Mouse (Mus musculus) liver, embryonic 12.5 days (tissue): Measurements from ENCODE around the gene Med10. TPM values are rescaled to one million over a fixed set of nuclear protein-coding genes. Genes with fewer than 3 reads are reported as not detected.

Experiments used
- ATAC-seq: fragments of 200-750 bp; cut with Nextera tagmentation; 2 replicates; pipeline ENCODE4 v1.8.0; 2017; ENCODE audit warnings: moderate number of reproducible peaks, mild to moderate bottlenecking, moderate library complexity
- H3K27ac ChIP-seq: fragments of 300-500 bp; sonication (generic); 2 replicates; pipeline ENCODE4 v1.5.1; 2016; ENCODE audit warnings: mild to moderate bottlenecking
- H3K27me3 ChIP-seq: fragments of 300-500 bp; sonication (generic); replicated peaks from 2 replicates; pipeline ENCODE4 v1.6.1; 2016; ENCODE audit warnings: mild to moderate bottlenecking, moderate library complexity
- H3K36me3 ChIP-seq: fragments of 300-500 bp; sonication (generic); 2 replicates; pipeline ENCODE4 v1.6.1; 2016; ENCODE audit warnings: mild to moderate bottlenecking, moderate library complexity
- H3K4me1 ChIP-seq: fragments of 300-500 bp; sonication (generic); 2 replicates; pipeline ENCODE4 v1.6.1; 2016
- H3K4me2 ChIP-seq: fragments of 300-500 bp; sonication (generic); 2 replicates; pipeline ENCODE4 v1.6.1; 2016; ENCODE audit warnings: mild to moderate bottlenecking, moderate library complexity
- H3K4me3 ChIP-seq: fragments of 300-500 bp; sonication (generic); 2 replicates; pipeline ENCODE4 v1.5.1; 2016; ENCODE audit warnings: mild to moderate bottlenecking, moderate library complexity
- H3K9ac ChIP-seq: fragments of 300-500 bp; sonication (generic); 2 replicates; pipeline ENCODE4 v1.6.1; 2016; ENCODE audit warnings: mild to moderate bottlenecking, moderate library complexity
- H3K9me3 ChIP-seq: fragments of 300-500 bp; sonication (generic); replicated peaks from 2 replicates; pipeline ENCODE4 v1.6.1; 2016; ENCODE audit warnings: mild to moderate bottlenecking, moderate library complexity
- WGBS: fragments of 180-500 bp; shearing (Covaris S2); methylation state at CpG from one replicate; pipeline ENCODE4 v1.1.7; 2016; ENCODE audit not compliant: insufficient replicate concordance; 5-methylcytosine and 5-hydroxymethylcytosine counted together
- polyA plus RNA-seq: library from polyadenylated mRNA; unstranded; fragments of >200 nt; fragmentation: Nextera tagmentation; extraction: Ambion mirVana; gene quantifications from 2 replicates; pipeline ENCODE4 v1.2.1, GENCODE M21; 2016

Med10 gene
- polyA plus RNA-seq: 70.5 and 72.1 TPM in 2 replicates

DNA sequence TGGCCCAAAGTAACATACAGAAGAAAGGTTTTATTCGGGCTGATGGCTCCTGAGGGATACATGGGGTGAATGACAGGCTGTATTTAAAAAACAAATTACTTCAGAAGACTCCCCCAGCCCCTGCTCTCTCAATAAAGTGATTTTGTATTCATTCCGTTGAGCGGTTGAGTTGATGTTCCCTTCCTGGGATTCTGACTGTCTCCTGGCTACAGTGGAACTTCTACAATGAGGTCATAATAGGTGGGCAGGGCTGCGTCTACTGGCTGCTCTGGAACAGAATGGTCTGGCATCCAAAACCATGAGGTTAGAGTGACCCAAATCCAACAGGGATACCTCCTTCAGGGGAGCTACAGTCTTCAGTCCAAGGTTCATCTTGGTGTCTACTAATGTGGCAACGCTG lies at the start of gene Med10:
Med10 (plus strand) TSS at position 301 of the 400 bp plus-strand sequence.
- Histone ChIP-seq H3K4me3 (no peak within 1 kb of the TSS), H3K9ac (no peak within 1 kb of the TSS), H3K27ac (no peak within 1 kb of the TSS), H3K4me1 (no peaks in the 10 kb centered on the region), H3K36me3 (no peaks in the 10 kb centered on the region), H3K27me3 (0 out of 2 replicates have a peak, but pooled peaks cover 6% of the 10 kb centered on the region), H3K9me3 (no peaks in the 10 kb centered on the region), H3K4me2 (no peak within 1 kb of the TSS)
- 67% methylated on average over 5 of the region's 5 CpGs for WGBS
- no peak for ATAC-seq

DNA sequence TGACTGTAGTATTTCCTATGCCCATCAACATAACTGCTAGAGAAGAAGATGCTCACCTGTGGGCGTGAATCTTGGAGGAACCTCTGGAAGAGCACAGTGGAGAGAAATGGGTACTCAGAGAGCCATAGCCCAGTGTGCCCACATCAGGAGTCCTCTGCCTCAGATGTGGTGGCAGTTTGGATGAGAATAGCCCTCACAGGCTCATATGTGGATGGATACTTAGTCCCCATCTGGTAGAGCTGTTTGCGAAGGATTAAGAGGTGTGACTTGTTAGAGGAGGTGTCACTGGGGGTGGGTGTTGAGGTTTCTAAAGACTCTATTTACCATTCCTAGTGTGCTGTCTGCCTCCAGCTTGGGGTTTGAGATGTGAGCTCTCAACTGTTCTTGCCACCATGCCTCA lies 49.3 kb upstream of the Med10 start:
- no peak overlapping the region for H3K27ac ChIP-seq
- no peaks in the 10 kb centered on the region for H3K9me3 ChIP-seq
- H3K4me1 ChIP-seq: no peaks in the 10 kb centered on the region
- H3K27me3 ChIP-seq: no peaks in the 10 kb centered on the region
- H3K9ac ChIP-seq: no peak overlapping the region
- ATAC-seq: no peak
- no peak overlapping the region for H3K4me3 ChIP-seq
- no peaks in the 10 kb centered on the region for H3K36me3 ChIP-seq
- 39% methylated on average over 2 of the region's 2 CpGs for WGBS
- H3K4me2 ChIP-seq: no peak overlapping the region

DNA sequence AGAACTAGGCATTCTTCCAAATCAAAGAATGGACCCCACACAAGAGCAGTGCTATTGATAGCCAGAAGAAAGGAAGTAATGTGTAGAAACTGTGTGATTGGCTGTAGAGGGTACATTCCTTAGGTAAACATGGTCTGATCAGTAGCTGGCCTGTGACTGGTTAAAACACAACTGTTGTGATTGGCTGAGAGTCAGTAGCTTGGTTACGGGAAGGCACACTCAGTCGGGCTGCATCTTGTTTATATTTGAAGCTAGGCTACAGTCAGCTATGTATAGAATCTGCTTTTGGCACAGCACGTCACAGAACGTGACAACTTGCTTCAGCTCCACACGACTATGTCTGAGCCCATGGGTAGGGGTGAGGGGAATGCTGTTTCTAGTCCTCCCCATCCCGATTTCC lies 43.2 kb upstream of the Med10 start:
- Histone ChIP-seq H3K9me3 (no peaks in the 10 kb centered on the region), H3K27ac (no peak overlapping the region), H3K4me2 (no peak overlapping the region), H3K4me3 (no peak overlapping the region), H3K9ac (no peak overlapping the region), H3K36me3 (no peaks in the 10 kb centered on the region), H3K27me3 (no peaks in the 10 kb centered on the region), H3K4me1 (no peaks in the 10 kb centered on the region)
- WGBS: 57% methylated on average over 6 of the region's 6 CpGs
- no peak for ATAC-seq

DNA sequence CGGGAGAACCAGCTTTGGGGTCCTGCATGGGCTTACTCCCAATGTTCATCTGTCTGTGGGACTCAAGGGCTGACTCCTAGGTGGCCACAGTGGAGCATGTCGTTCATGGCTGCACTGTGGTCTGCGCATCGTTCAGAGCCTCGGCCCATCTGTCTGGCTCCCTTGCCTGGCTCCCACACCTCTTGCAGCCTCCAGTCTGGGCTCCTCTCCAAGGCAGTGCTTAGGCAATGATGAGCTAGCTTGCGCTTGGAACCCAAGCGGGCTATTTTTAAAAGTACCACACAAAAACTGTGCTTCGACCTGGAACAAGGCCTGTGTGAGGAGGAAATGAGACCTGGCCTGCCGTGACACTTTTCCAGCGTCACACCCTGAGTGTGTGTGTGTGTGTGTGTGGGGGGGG lies 40.8 kb upstream of the Med10 start:
- H3K27me3 ChIP-seq: no peaks in the 10 kb centered on the region
- no peak for ATAC-seq
- H3K9ac ChIP-seq: no peak overlapping the region
- no peak overlapping the region for H3K27ac ChIP-seq
- WGBS: 76% methylated on average over 10 of the region's 10 CpGs
- H3K4me3 ChIP-seq: no peak overlapping the region
- H3K4me2 ChIP-seq: no peak overlapping the region
- H3K36me3 ChIP-seq: no peaks in the 10 kb centered on the region
- no peaks in the 10 kb centered on the region for H3K4me1 ChIP-seq
- no peaks in the 10 kb centered on the region for H3K9me3 ChIP-seq

DNA sequence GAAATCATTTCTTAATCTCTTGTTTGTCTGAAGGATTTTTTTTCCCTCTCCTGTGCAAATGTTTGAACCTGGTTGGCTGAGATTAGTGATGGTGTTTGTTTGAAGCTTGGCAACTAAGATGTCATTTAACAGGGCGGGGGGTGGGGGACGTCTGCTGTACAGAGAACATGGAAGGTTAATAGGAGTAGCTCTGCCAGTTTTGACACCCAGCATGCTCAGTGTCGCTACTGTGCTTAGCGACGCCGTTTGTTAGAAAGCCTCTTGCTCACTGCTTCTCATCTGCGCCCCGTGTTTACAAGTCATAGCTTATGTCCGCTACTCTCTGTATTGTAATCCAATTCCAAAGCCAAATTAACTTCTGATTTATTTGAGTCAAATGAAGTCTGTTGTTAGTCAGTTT lies 37.5 kb upstream of the Med10 start:
- Histone ChIP-seq H3K9me3 (no peaks in the 10 kb centered on the region), H3K36me3 (no peaks in the 10 kb centered on the region), H3K4me1 (no peaks in the 10 kb centered on the region), H3K27me3 (no peaks in the 10 kb centered on the region), H3K9ac (no peak overlapping the region), H3K4me2 (no peak overlapping the region), H3K27ac (no peak overlapping the region), H3K4me3 (no peak overlapping the region)
- 74% methylated on average over 9 of the region's 9 CpGs for WGBS
- ATAC-seq: no peak

DNA sequence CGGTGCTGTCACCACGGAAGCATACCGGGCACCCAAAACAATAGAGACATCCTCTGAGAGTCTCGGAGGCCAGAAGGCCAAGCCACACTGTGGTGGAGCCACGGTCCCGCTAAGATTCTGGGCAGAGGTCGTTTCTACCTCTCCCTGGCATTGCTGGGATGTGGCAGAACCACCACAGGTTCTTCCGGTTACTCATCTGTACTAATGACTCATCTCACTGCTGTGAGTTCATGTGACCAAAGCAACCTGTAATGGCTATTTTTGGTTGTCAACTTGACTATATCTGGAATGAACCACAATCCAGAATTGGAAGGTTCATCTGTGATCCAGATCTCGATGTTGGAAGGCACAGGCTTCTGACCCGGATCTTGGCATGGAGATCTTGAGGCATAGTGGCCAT lies 34.0 kb upstream of the Med10 start:
- Histone ChIP-seq H3K27ac (no peak overlapping the region), H3K4me1 (no peaks in the 10 kb centered on the region), H3K4me2 (no peak overlapping the region), H3K4me3 (no peak overlapping the region), H3K9me3 (no peaks in the 10 kb centered on the region), H3K9ac (no peak overlapping the region), H3K36me3 (no peaks in the 10 kb centered on the region), H3K27me3 (no peaks in the 10 kb centered on the region)
- ATAC-seq: no peak
- 76% methylated on average over 10 of the region's 10 CpGs for WGBS

DNA sequence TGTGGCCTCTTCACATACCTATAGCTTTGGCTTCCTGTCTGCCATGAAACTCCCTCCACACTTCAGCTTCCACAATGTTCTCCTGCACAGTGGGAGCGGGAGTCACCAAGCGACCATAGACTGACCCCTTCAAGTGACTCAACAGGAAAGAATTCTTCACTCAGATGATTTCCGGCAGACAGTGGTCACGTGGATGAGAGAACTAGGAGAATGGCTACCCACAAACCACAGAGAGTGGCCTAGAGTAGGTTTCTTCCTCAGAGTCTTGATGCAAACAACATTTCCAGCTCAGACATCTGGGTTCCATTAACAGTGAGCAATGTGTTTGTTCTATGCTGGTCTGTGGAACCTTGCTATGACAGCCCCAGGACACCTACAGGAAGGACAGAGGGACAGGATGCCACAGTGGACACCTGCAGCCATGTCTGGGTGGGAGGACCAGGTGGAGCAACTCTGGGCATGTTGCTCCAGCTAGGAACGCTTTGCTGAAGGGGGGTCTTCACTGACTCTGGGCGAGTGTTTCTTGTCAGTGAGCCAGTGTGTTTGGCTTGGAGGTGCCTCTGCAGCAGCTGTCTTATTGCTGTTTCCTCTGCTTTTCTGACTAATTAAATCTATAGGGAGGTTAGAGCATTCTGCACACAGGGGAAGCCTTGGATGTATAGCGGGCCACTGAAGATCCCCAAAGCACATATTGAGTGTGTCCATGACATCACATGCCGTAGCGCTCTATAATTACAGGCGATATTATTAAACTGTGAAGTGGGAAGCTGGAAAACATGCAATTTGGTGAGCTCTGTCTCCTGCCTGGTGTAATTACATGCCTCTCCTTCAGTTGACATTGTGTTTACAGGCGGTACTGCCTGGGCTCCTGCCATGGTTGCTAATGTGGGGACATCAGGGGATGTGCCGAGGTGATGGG lies 31.4 kb upstream of the Med10 start:
- Histone ChIP-seq H3K4me2 (no peak overlapping the region), H3K36me3 (no peaks in the 10 kb centered on the region), H3K27ac (no peak overlapping the region), H3K4me3 (no peak overlapping the region), H3K9ac (no peak overlapping the region), H3K9me3 (no peaks in the 10 kb centered on the region), H3K4me1 (no peaks in the 10 kb centered on the region), H3K27me3 (no peaks in the 10 kb centered on the region)
- no peak for ATAC-seq
- WGBS: 61% methylated on average over 12 of the region's 12 CpGs

DNA sequence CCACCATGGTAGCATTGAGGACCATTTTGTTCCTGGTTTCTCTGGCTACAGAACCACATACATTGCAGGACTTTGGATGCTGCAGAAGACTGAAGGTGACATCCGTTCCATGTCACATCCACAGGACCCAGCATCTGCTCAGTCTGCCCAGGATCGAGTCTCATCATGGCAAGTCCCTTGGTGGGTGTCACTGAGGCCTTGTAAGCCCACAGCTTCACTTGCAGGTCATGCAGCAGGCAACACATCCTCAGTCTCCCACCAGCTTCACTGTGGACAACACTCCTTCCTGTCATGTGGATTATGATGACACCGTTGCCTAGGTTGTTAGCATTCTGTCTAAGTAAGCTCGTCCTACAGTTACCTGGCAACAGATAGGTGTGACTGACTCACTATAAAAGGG lies 29.8 kb upstream of the Med10 start:
- WGBS: 65% methylated on average over 4 of the region's 4 CpGs
- no peak overlapping the region for H3K9ac ChIP-seq
- H3K9me3 ChIP-seq: no peaks in the 10 kb centered on the region
- ATAC-seq: no peak
- H3K36me3 ChIP-seq: no peaks in the 10 kb centered on the region
- H3K4me2 ChIP-seq: no peak overlapping the region
- H3K27ac ChIP-seq: no peak overlapping the region
- no peaks in the 10 kb centered on the region for H3K27me3 ChIP-seq
- no peaks in the 10 kb centered on the region for H3K4me1 ChIP-seq
- H3K4me3 ChIP-seq: no peak overlapping the region

DNA sequence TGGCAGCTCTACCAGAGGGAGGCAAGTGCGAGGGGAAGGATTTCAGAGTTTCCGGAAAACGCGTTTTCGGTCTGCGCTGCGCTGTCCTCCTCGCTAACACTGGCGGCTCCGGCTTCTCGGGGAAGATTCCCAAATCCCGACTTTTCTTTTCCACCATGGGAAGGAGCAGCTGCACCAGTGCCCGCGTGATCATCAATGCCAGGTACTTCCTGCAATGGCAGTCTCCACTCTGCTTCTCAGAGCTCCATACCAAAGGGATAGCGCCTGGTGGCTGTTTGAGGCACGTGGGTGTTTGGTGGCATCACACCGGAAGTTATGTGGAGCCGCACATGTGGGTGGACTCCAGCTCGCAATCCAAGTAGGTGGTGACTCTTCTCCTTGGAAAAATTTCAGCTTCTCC lies 24.0 kb upstream of the Med10 start:
- ATAC-seq: no peak
- H3K9ac ChIP-seq: no peak overlapping the region
- H3K4me3 ChIP-seq: no peak overlapping the region
- 77% methylated on average over 19 of the region's 19 CpGs for WGBS
- H3K27me3 ChIP-seq: no peaks in the 10 kb centered on the region
- H3K27ac ChIP-seq: no peak overlapping the region
- H3K36me3 ChIP-seq: no peaks in the 10 kb centered on the region
- H3K4me2 ChIP-seq: no peak overlapping the region
- H3K4me1 ChIP-seq: no peaks in the 10 kb centered on the region
- H3K9me3 ChIP-seq: no peaks in the 10 kb centered on the region

DNA sequence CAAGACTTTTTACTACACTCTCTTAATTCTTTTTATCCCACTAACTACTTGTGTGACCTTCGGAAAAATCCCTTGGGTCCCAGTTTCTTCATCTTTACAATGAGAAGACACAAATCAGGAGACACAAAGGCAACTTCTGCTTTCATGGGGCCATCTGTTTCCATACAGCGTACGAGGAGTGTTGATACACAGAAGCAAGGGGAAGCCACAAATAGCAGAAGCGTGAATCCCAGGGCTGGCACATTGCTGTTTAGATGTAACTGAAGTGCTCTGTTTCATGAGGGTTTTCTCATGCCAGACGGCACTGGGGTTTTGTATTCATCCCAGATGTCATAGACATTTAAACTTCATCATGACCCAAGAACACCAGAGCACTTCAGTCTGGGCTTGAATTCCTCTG lies 13.5 kb upstream of the Med10 start:
- H3K27ac ChIP-seq: no peak overlapping the region
- ATAC-seq: no peak

DNA sequence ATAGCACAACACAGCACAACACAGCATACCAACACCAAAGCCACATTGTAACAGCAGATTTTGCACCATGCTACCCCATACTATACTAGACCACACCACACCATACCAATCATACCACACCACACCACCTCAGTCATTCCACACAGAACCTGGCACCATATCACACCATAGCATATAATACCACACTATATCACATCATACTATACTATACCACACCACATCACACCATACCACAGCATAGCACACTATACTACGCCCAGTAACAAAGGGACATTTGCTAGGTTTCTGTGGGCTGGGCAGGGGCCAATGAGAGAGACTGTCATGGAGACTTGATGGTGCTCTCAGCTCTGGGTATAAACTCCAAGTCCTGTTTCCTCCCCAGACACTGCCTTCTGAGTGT lies 10.4 kb upstream of the Med10 start:
- Histone ChIP-seq H3K9me3 (no peaks in the 10 kb centered on the region), H3K4me2 (no peak overlapping the region), H3K4me1 (no peaks in the 10 kb centered on the region), H3K9ac (no peak overlapping the region), H3K27ac (no peak overlapping the region), H3K36me3 (no peaks in the 10 kb centered on the region), H3K27me3 (no peaks in the 10 kb centered on the region), H3K4me3 (no peak overlapping the region)
- 66% methylated on average over 1 of the region's 1 CpGs for WGBS
- no peak for ATAC-seq

More for the DNA sequence above, 13.5 kb upstream of the Med10 start:
- H3K9ac ChIP-seq: no peak overlapping the region
- no peaks in the 10 kb centered on the region for H3K36me3 ChIP-seq
- H3K4me1 ChIP-seq: no peaks in the 10 kb centered on the region
- no peak overlapping the region for H3K4me2 ChIP-seq
- WGBS: 32% methylated on average over 5 of the region's 5 CpGs
- H3K9me3 ChIP-seq: no peaks in the 10 kb centered on the region
- no peak overlapping the region for H3K4me3 ChIP-seq
- H3K27me3 ChIP-seq: no peaks in the 10 kb centered on the region

DNA sequence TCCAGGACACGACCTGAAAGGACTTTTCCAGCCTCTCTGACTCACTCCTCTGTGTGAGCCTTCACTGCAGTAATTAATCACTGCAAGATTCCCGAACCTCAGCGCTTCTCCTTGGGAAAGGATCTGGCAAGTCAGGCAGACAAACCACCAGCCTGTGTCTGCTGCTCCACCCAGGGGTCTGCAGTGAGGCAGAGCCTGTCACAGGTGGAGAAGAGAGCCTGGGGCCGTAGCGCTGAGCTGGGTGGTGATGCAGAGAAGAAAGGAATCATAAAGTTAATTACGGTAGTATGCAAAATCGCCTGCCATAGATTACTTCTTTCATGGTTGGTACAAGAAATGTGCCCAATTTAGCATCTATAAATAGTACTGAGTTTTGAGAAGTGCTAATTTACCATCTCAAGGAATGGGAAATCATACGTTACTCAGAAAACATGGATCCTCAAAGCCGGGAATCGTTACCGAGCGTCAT lies 9.6 kb upstream of the Med10 start:
- no peak overlapping the region for H3K4me3 ChIP-seq
- no peak overlapping the region for H3K27ac ChIP-seq
- no peak for ATAC-seq
- H3K9me3 ChIP-seq: no peaks in the 10 kb centered on the region
- no peaks in the 10 kb centered on the region for H3K36me3 ChIP-seq
- H3K4me2 ChIP-seq: no peak overlapping the region
- no peak overlapping the region for H3K9ac ChIP-seq
- H3K27me3 ChIP-seq: no peaks in the 10 kb centered on the region
- 58% methylated on average over 12 of the region's 12 CpGs for WGBS
- H3K4me1 ChIP-seq: no peaks in the 10 kb centered on the region
